Mouse (Mus musculus): ENCODE measurements around the gene Thap11. TPM values are rescaled to one million over a fixed set of nuclear protein-coding genes. Genes with fewer than 3 reads are reported as not detected.

Gene Thap11
- polyA plus RNA-seq, 1 experiment from 2014 or later, result 19.6 TPM

DNA sequence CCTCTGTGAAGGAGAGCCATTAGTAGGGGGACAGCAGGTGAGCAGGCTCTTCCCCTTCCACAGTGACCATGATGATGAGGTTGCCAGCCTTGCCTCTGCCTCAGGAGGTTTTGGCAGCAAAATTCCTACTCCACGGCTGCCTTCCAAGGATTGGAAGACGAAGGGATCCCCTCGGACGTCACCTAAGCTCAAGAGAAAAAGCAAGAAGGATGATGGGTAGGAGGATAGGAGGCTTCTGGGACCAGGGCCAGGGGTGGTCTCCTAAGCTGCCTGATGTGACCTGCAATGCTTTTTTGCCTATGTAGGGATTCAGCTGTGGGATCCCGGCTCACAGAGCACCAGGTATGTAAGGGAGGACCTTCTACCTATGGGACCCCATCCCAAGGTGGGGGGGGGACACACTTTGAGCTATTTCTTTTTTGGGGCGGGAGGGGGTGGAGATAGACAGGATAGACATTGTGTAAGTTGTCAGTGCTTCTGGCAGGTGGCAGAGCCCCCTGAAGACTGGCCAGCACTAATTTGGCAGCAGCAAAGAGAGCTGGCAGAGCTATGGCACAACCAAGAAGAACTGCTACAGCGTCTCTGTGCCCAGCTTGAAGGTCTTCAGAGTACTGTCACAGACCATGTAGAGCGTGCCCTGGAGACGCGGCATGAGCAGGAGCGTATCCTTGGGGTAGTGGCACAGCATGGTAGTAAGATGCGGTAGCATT, 35.0 kb downstream of the Thap11 start:
- Histone ChIP-seq H3K9me3 (ENCODE audit: low read length) (no peaks in the 10 kb centered on the region), H3K4me1 (ENCODE audit: insufficient read depth) (no peaks in the 10 kb centered on the region), H3K9ac (replicated peaks) (no peak overlapping the region), H3K27me3 (ENCODE audit: insufficient read depth, low read length) (no peaks in the 10 kb centered on the region), H3K4me2 (ENCODE audit: low read depth, low read length) (no peak overlapping the region), H3K36me3 (replicated peaks; ENCODE audit: insufficient read depth, low read length) (peaks cover 75% of the 10 kb centered on the region), H3K4me3 (ENCODE audit: low read depth, low read length) (no peak overlapping the region), H3K27ac (ENCODE audit: low read depth) (no peak overlapping the region)
- DNase-seq, result no peak
- TF ChIP-seq EP300 (IDR thresholded peaks at IDR 0.05; ENCODE audit: low read depth) (no peak), CTCF (IDR thresholded peaks at IDR 0.05; ENCODE audit: low read depth) (no peak)
- no peak for ATAC-seq
- 93% methylated on average over 12 of the region's 12 CpGs for WGBS (ENCODE audit: insufficient replicate concordance)

DNA sequence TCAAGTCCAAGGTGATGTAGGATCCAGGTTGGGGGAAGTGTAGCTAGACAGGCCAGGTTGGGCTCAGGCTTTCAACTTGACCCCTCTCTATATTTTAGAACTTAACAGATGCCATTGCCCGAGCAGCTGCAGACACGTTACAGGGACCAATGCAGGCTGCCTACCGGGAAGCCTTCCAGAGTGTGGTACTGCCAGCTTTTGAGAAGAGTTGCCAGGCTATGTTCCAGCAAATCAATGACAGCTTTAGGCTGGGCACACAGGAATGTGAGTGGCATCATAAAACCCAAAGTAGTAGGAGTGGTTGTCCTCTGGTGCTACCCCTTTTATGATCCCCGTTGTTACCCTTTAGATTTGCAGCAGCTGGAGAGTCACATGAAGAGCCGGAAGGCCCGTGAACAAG, 35.9 kb downstream of the Thap11 start:
- H3K36me3 ChIP-seq (replicated peaks; ENCODE audit: insufficient read depth, low read length), result peaks cover 66% of the 10 kb centered on the region
- WGBS (ENCODE audit: insufficient replicate concordance), result 87% methylated on average over 6 of the region's 6 CpGs
- no peaks in the 10 kb centered on the region for H3K4me1 ChIP-seq (ENCODE audit: insufficient read depth)
- H3K4me3 ChIP-seq (ENCODE audit: low read depth, low read length), result no peak overlapping the region
- no peak for ATAC-seq
- TF ChIP-seq EP300 (IDR thresholded peaks at IDR 0.05; ENCODE audit: low read depth) (no peak), CTCF (IDR thresholded peaks at IDR 0.05; ENCODE audit: low read depth) (no peak)
- no peaks in the 10 kb centered on the region for H3K27me3 ChIP-seq (ENCODE audit: insufficient read depth, low read length)
- no peak overlapping the region for H3K4me2 ChIP-seq (ENCODE audit: low read depth, low read length)
- no peak overlapping the region for H3K9ac ChIP-seq (replicated peaks)
- no peak for DNase-seq
- no peaks in the 10 kb centered on the region for H3K9me3 ChIP-seq (ENCODE audit: low read length)
- H3K27ac ChIP-seq (ENCODE audit: low read depth), result no peak overlapping the region

DNA sequence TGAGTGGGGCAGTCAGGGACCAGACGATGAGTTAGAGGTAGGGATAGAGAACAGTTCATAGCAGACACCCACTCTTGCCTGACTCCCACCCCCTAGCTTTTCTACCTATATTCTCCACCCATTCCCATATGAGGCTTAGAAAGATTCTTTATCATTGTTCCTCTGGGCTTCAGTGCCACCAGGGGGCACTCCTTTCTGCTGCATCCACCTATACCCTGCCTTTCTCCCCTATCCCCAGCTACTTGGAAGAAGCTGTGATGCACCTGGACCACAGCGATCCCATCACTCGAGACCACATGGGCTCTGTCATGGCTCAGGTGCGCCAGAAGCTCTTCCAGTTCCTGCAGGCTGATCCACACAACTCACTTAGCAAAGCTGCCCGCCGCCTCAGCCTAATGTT, 37.5 kb downstream of the Thap11 start:
- Histone ChIP-seq H3K36me3 (replicated peaks; ENCODE audit: insufficient read depth, low read length) (peaks cover 50% of the 10 kb centered on the region), H3K9ac (replicated peaks) (no peak overlapping the region), H3K9me3 (ENCODE audit: low read length) (no peaks in the 10 kb centered on the region), H3K27me3 (ENCODE audit: insufficient read depth, low read length) (no peaks in the 10 kb centered on the region), H3K4me3 (ENCODE audit: low read depth, low read length) (no peak overlapping the region), H3K27ac (ENCODE audit: low read depth) (no peak overlapping the region), H3K4me1 (ENCODE audit: insufficient read depth) (no peaks in the 10 kb centered on the region), H3K4me2 (ENCODE audit: low read depth, low read length) (no peak overlapping the region)
- 79% methylated on average over 6 of the region's 6 CpGs for WGBS (ENCODE audit: insufficient replicate concordance)
- ATAC-seq (no peak), DNase-seq (peak; percentile 32)
- TF ChIP-seq CTCF (IDR thresholded peaks at IDR 0.05; ENCODE audit: low read depth) (peak; percentile 67), EP300 (IDR thresholded peaks at IDR 0.05; ENCODE audit: low read depth) (no peak)

DNA sequence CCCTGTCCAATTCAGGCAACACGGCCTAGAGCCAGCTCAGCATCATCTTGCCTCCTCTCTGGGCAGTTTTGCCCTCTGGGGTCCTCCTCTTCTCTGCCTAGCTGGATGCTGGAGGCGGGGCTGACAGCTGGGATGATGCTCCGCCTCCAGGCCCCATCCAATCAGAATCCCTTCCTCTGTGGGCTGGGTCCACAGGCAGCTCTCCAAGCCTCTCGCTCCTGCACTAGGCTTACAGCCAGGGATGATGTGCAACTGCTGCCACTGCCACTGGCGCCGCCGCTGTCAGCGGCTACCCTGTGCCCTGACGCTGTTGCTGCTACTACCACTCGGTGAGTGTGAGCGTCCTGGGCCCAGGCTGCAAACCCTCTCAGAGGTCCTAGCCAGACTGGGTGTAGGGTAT, 38.4 kb downstream of the Thap11 start, which contains the start of gene Nrn1l:
TSS of gene Nrn1l (plus strand) at position 229 of the 400 bp plus-strand sequence.
- H3K4me2 ChIP-seq (ENCODE audit: low read depth, low read length), result no peak within 1 kb of the TSS
- H3K36me3 ChIP-seq (replicated peaks; ENCODE audit: insufficient read depth, low read length), result peaks cover 41% of the 10 kb centered on the region
- H3K4me1 ChIP-seq (ENCODE audit: insufficient read depth), result no peaks in the 10 kb centered on the region
- DNase-seq (peak; percentile 77), ATAC-seq (peak; percentile 92)
- WGBS (ENCODE audit: insufficient replicate concordance), result 31% methylated on average over 11 of the region's 11 CpGs
- no peak within 1 kb of the TSS for H3K4me3 ChIP-seq (ENCODE audit: low read depth, low read length)
- H3K9me3 ChIP-seq (ENCODE audit: low read length), result no peaks in the 10 kb centered on the region
- H3K27ac ChIP-seq (ENCODE audit: low read depth), result no peak within 1 kb of the TSS
- 0 out of 2 replicates have a peak, but pooled peaks have one; percentile 15 for TF ChIP-seq CTCF (IDR thresholded peaks at IDR 0.05; ENCODE audit: low read depth)
- TF ChIP-seq EP300 (IDR thresholded peaks at IDR 0.05; ENCODE audit: low read depth), result no peak
- H3K27me3 ChIP-seq (ENCODE audit: insufficient read depth, low read length), result no peaks in the 10 kb centered on the region
- no peak within 1 kb of the TSS for H3K9ac ChIP-seq (replicated peaks)

DNA sequence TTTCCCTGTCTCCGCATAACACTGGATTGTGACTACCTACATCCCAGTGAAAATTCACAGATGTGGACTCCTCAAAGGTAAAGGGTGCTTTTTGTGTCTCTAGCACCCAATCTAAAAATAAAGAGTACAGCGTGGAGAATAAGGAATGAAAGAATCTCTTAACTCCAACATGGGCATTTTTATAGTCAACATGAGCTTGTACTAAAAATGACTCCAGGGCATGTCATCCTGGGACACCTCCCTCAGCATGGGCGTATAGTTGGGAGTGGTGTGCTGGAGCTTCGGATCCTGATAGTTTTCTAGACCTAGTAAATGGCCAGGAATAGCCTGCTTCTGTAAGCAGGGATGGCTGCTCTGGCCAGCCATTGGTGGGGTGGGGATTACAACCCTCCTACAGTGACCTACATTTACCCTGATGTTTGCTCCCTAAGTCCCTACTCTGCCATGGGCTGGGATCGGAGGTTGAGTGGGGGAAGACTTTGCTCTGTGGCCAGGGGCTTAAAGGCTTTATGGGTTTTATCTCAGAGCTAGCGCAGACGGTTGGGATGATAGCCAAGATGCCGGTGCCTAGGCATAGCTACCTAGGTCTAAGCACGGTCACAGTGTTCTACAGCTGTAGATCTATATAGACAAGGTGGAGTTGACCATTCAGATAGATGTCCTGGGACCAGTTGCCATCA, 43.0 kb downstream of the Thap11 start:
- Histone ChIP-seq H3K27me3 (ENCODE audit: insufficient read depth, low read length) (no peaks in the 10 kb centered on the region), H3K9ac (replicated peaks) (no peak overlapping the region), H3K9me3 (ENCODE audit: low read length) (no peaks in the 10 kb centered on the region), H3K4me1 (ENCODE audit: insufficient read depth) (peaks cover 13% of the 10 kb centered on the region), H3K27ac (ENCODE audit: low read depth) (no peak overlapping the region), H3K4me2 (ENCODE audit: low read depth, low read length) (no peak overlapping the region), H3K36me3 (replicated peaks; ENCODE audit: insufficient read depth, low read length) (peaks cover 4% of the 10 kb centered on the region), H3K4me3 (ENCODE audit: low read depth, low read length) (no peak overlapping the region)
- 72% methylated on average over 9 of the region's 9 CpGs for WGBS (ENCODE audit: insufficient replicate concordance)
- no peak for TF ChIP-seq CTCF (IDR thresholded peaks at IDR 0.05; ENCODE audit: low read depth)
- no peak for TF ChIP-seq EP300 (IDR thresholded peaks at IDR 0.05; ENCODE audit: low read depth)
- ATAC-seq (no peak), DNase-seq (no peak)

DNA sequence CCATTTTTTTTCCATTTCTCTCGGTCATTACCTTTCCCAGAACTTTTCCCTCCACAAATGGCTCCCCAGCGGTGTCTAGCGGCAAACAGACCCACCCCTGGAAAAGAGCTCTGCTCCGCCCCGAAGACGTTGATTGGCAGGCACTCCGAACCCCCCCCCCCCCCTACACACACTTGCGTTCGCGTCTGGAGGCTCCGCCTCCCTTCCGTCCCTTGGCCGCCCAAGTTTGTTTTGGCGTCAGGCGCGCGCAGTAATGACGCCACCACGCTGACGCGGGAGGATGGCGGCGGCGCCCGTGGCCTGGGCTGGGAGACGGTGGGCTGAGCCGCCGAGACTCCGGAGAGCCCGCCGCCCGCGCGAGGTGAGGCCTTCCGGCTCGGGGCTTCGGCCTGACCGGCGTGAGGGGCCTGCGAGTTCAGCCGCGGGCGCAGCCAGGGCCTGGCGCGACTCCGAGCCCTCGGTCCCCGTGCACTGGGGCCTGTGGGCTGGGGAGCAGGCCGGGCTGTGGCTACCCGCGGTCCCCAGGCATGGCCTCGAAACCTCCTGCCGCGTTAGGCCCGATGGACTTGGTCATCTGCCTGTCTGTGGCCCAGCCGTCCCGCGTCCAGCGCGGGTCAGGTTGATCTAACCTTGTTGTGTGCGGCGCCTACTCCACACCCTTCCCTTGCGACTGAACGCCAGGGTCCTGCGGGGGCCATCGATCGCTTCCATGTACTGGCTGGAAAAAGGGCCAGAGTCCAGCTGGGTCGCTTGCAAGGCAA, 45.4 kb downstream of the Thap11 start, which contains the start of gene Pskh1:
TSS of gene Pskh1 (plus strand) at position 262 of the 761 bp plus-strand sequence.
- Histone ChIP-seq H3K4me2 (ENCODE audit: low read depth, low read length) (peak within 1 kb of the TSS; percentile 72), H3K27me3 (ENCODE audit: insufficient read depth, low read length) (no peaks in the 10 kb centered on the region), H3K36me3 (replicated peaks; ENCODE audit: insufficient read depth, low read length) (no peaks in the 10 kb centered on the region), H3K4me1 (ENCODE audit: insufficient read depth) (peaks cover 13% of the 10 kb centered on the region), H3K9me3 (ENCODE audit: low read length) (no peaks in the 10 kb centered on the region), H3K4me3 (ENCODE audit: low read depth, low read length) (peak within 1 kb of the TSS; percentile 93), H3K27ac (ENCODE audit: low read depth) (peak within 1 kb of the TSS; percentile 97), H3K9ac (replicated peaks) (peak within 1 kb of the TSS; percentile 98)
- TF ChIP-seq EP300 (IDR thresholded peaks at IDR 0.05; ENCODE audit: low read depth), result no peak
- no peak for TF ChIP-seq CTCF (IDR thresholded peaks at IDR 0.05; ENCODE audit: low read depth)
- WGBS (ENCODE audit: insufficient replicate concordance), result under 1% methylated on average over 50 of the region's 68 CpGs
- peak; percentile 95 for ATAC-seq
- peak; percentile 95 for DNase-seq

All from liver, postnatal 0 days (tissue).